Mouse (Mus musculus) monocyte, adult 2 months (primary cell): ENCODE results near the gene Olfr1404.
"Not testable (repeated sequence)": the region's sequence is repeated elsewhere in the genome, so short reads cannot be mapped to it uniquely, and the experiment has no call there.

Source experiments
- DNase-seq, 2 experiments: peaks; one replicate each; pipeline ENCODE4 v3.0.0; 2022; ENCODE audit warnings: low spot score in 2 of 2, low read depth in 1 of 2

Olfr1404 gene

GRCm38 (mm10) chr1:173212092-173212491, at the start of gene Olfr1404:
Gene Olfr1404 (plus strand): TSS chr1:173212392.
- DNase-seq, result no peak

- DNase-seq, result no peak
These were observed 37.9 kb upstream of the Olfr1404 start for GRCm38 (mm10) chr1:173174154-173174842.

GRCm38 (mm10) chr1:173190540-173190939, 21.7 kb upstream of the Olfr1404 start, which contains the start of gene Olfr1406:
Gene Olfr1406 (minus strand): TSS chr1:173190640.
- no peak for DNase-seq

- DNase-seq, result no peak
These were observed 20.1 kb upstream of the Olfr1404 start for GRCm38 (mm10) chr1:173192059-173192458.

GRCm38 (mm10) chr1:173196359-173196758, 15.8 kb upstream of the Olfr1404 start:
- DNase-seq, result no peak

- DNase-seq, result no peak
These were observed 14.7 kb upstream of the Olfr1404 start, which contains the start of gene Olfr218 for GRCm38 (mm10) chr1:173197508-173197907. Gene Olfr218 (plus strand): TSS chr1:173197808.

GRCm38 (mm10) chr1:173216481-173216880, 4.3 kb downstream of the Olfr1404 start:
- no peak for DNase-seq

GRCm38 (mm10) chr1:173227081-173227480, 14.9 kb downstream of the Olfr1404 start, which contains the start of gene Fcer1a:
Gene Fcer1a (minus strand): TSS chr1:173227214.
- no peak for DNase-seq

- DNase-seq, result not testable (repeated sequence)
These were observed 24.8 kb downstream of the Olfr1404 start for GRCm38 (mm10) chr1:173237004-173237403.

- no peak for DNase-seq
These were observed 37.7 kb downstream of the Olfr1404 start for GRCm38 (mm10) chr1:173249888-173250287.

- DNase-seq, result no peak
These were observed 53.5 kb downstream of the Olfr1404 start, which contains the start of gene Olfr418 for GRCm38 (mm10) chr1:173265701-173266100. Gene Olfr418 (plus strand): TSS chr1:173266001.
